Mouse (Mus musculus): ENCODE data around the gene Exoc6b. TPM values are rescaled to one million over a fixed set of nuclear protein-coding genes. Genes with fewer than 3 reads are reported as not detected.

Gene Exoc6b
- total RNA-seq, 2 experiments from 2014 or later, result 85.8 to 86.0 TPM

Other genes with a start within 250 kb of the Exoc6b start
- gene Spr, start 68.3 kb upstream of the Exoc6b start, total RNA-seq (2021), result 10 to 100 TPM; 52.0 to 53.8 TPM
- gene Emx1, start 117.9 kb upstream of the Exoc6b start, total RNA-seq (2021), result 10 to 100 TPM; 22.1 to 23.1 TPM

All from layer of hippocampus, postnatal 10 days (tissue).